Mouse (Mus musculus) CH12F3 (cell line): ENCODE results near the gene Dnajc7.
"Not testable (repeated sequence)": the region's sequence is repeated elsewhere in the genome, so short reads cannot be mapped to it uniquely, and the experiment has no call there.

Source experiments
- in situ Hi-C: fragments of 300-500 bp; cut with MboI; formaldehyde crosslinking; loops from 2 replicates; pipeline ENCODE4 v1.14.3; 2020; ENCODE audit warnings: low sequenced_read_pairs

The Dnajc7 gene

GRCm38 (mm10) chr11:100582413-100582812, 37.6 kb downstream of the Dnajc7 start:
- in situ Hi-C loops: not testable (repeated sequence)

DNA sequence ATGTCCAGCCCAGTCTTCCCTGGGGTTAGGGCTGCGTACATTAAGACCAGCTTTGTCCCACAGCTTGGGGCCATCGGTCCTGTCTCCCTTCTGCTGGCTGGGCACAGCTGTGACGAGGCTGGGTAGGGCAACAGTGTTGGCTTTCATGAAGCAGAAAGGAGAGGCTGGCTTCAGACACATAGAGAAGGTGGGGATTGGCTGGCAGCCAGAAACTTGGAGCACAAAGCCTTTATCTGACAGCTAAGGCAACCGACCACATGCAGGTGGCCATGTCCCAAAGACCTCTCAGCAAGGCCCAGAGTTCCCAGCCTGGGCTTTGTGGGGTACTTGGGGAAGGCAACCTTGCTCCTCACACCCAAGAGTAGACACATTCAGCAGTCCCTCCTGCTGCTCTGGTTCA, 38.2 kb downstream of the Dnajc7 start:
- in situ Hi-C loops: no loop called here

- in situ Hi-C loops: no loop called here
These were observed 39.7 kb downstream of the Dnajc7 start for GRCm38 (mm10) chr11:100580275-100580674.

DNA sequence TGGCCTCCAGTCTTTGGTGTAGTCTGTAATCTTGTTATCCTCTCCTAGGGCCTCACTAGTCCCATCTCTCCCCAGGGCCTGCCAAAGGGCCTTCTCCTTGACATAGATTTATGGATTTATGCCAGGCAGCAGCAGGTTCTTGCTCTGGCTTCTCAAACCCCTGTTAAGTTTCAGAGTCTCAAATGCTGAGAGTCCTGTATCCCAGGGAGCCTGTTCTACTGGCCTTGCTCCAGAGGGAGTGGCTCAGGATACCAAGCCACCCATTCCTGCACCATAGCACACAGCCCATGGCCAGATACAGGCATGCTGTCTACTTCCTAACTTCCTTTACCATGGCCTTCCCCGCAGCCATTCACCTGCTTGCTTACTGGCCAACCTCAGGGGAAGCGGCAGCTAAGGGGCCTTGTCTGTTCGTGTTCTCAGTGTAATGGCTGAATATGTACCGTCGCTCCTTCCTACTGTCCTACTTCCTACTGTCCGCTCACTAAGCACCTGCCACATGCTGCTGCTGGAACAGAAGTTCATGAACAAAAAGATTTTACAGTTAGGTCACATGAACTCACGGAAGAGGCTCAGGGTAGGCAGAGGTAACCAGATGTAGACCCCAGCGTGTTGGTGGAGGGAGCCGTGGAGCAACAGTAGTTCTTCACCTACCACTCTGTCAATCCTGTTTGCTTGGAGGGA, 40.7 kb downstream of the Dnajc7 start:
- in situ Hi-C loops: no loop called here

DNA sequence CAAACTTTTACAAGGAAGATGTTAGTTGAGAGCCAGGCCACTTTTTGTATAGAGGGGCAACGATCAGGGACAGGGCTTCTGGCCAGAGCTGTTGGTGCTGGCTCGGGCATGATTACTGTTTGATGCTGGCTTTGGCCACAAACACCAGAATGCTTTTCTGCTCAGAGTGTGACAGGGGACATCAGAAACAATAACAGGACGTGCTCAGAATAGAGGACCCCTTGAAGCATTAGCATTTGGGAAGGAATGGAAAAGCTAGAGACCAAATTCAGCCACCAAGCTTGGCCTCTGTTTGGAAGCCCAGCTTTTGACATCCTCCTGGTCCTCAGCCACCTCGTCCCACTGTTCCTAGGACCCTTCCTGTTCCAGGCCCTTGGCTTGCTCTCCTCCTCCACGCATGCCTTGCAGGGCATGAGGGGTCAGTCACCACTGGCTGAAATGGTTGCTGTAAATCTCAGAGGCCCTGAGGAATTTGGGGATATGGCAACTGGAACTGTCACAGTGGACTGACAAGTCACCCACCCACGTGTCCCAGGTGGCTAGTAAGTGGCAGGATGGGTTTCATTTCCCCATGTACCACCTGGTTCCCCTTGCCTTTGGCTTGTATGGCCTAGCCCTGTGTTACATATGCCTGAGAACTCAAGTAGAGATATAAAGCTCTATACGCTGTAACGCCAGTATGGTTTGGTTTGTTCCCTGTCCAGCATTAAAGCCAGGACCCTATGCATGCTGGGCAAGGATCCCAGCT, 41.9 kb downstream of the Dnajc7 start:
- in situ Hi-C loops: no loop called here

GRCm38 (mm10) chr11:100576256-100576655, 43.7 kb downstream of the Dnajc7 start:
- in situ Hi-C loops: no loop called here

DNA sequence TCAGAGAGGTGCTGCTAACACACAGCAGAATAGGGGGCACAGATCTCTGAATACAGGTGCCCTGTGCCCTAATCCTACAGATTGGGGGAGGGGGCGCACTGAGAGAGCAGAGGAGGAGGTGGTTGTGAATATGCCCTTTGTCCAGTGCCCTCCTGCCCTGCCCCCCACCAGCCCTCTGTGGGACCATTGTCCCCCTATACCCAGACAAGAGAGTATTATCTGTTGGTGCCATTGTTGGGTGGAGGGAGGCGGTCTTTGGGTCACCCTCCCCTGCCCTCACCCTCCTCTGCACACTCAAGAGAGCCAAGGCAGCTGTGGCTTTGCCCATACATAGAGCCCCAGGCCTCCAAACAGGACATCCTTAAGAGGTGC, 44.5 kb downstream of the Dnajc7 start:
- in situ Hi-C loops: no loop called here

DNA sequence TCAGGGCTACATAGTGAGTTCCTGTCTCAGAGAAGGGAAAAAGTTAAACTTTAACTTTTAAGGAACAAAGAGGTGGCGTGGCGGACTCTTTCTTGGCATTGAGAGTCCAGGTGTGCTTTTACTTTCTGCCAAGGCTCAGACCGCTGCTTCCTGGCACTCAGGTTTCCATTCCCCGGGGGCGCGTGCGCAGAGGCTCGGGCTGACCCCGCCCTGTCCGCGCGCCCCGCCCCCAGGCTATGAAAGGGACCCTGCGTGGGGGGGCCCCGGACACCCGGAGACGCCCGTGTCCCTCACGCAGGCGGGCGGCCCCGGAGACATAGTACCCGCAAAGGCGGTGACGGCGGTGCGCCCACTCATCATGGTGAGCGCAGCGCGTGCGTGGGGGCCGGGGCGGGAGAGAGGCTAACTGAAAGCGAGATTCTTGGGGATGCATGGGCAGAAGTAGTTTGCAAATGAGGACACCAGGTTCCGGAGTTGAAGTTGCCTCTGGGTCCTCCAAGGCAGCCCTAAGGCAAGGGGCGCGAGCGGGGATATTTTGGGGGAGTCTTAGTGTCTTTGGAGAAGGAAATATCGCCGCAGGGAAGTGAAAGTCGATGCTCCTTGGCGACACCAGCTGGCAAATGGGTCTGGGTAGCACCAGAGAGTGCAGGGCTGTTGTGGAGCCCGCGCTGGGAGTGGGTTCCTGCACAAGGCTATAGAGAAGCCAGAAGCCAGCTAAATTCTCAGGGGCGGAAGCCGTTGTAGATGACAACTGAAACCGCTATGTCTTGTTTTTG, 45.1 kb downstream of the Dnajc7 start, which contains the start of gene Cnp:
TSS of gene Cnp (plus strand) at position 197 of the 776 bp plus-strand sequence.
- in situ Hi-C loops: loop anchor here (5.0 kb wide), 1 partner anchor 122 kb away; no protein-coding TSS in a partner anchor

- in situ Hi-C loops: loop anchor here (5.0 kb wide), 1 partner anchor 123 kb away; no protein-coding TSS in a partner anchor
These were observed 45.8 kb downstream of the Dnajc7 start for GRCm38 (mm10) chr11:100574188-100574587.

DNA sequence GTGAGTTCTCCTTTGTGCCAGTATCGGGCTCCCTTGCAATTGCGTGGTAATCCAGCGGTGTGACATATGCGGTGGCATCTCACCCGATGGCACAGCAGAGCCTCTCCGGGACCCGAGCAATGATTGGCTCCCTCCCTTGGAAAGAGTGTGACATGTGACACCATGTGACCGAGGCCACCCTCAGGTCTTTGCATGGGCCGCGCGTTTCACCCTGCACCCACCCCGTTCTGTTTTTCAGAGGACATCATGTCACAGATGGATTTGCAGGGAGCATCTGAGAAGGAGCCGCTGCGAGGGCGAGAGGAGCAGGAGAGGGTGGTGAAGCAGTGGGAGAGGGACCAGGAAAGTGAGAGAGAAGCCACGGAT, 48.8 kb downstream of the Dnajc7 start:
- in situ Hi-C loops: loop anchor here (5.0 kb wide), 1 partner anchor 126 kb away; no protein-coding TSS in a partner anchor

- in situ Hi-C loops: loop anchor here (5.0 kb wide), 1 partner anchor 127 kb away; no protein-coding TSS in a partner anchor
These were observed 49.4 kb downstream of the Dnajc7 start for GRCm38 (mm10) chr11:100570430-100571201.

GRCm38 (mm10) chr11:100569789-100570188, 50.2 kb downstream of the Dnajc7 start:
- in situ Hi-C loops: loop anchor here (5.0 kb wide), 1 partner anchor 128 kb away; no protein-coding TSS in a partner anchor

- in situ Hi-C loops: no loop called here
These were observed 51.3 kb downstream of the Dnajc7 start for GRCm38 (mm10) chr11:100568692-100569091.

DNA sequence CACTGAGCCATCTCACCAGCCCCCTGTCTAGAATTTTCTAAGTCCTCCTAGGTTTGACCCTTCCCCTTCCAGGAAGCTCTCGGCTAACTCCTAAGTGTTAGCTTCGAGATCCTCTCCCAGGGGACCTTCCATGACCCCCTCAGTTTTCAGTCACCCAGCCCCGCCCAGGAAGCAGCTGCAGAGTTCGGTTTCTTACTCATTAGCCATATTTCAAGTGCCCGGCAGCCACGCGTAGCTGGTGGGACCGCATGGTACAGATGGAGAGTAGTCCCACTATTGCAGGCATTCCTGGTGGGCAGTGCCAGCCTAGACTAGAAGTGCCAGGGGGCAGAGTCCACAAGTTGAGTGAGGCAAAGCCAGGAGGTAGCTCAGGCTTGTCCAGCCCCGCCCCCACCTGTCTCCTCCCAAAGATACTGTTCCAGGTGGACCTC, 52.1 kb downstream of the Dnajc7 start:
- in situ Hi-C loops: no loop called here

- in situ Hi-C loops: no loop called here
These were observed 52.7 kb downstream of the Dnajc7 start for GRCm38 (mm10) chr11:100567229-100567628.

DNA sequence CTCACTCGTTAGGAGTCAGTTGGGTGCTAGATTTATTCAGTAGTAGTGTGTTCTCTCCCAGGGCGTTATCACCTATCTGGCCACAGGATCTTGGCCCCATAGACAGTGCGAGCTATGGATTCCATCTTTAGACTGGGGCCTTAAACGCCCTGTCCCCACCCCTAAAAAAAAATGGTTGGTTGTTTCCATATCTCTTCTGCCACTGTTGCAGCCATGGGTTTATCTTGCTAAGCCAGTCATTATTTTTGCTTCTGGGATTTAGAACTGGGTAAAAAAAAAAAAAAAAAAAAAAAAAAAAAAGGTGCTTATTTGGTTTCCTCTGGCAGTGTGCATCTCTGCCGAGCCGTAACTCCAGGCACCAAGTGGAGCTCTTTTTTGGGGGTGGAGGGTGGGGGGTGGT, 55.3 kb downstream of the Dnajc7 start:
- in situ Hi-C loops: no loop called here

DNA sequence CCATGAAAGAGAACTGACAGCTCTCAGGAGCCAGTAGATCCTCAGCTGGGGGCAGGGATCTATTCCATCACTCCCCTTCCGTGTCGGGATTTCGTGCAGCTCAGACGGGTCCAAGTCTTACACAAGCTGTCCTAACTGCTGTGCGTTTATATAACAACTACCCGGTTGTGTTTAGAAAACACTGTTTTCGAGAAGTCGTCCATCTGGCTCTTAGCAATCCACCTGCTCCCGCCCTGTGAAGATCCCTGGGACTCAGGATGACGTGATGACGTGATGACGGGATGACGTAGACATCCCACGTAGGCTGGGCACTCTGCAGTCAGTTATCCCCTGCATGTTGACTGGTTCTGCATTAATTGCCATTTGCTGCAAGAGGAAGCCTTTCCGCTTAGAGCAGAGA, 55.7 kb downstream of the Dnajc7 start:
- in situ Hi-C loops: no loop called here

GRCm38 (mm10) chr11:100561748-100562147, 58.2 kb downstream of the Dnajc7 start:
- in situ Hi-C loops: no loop called here

DNA sequence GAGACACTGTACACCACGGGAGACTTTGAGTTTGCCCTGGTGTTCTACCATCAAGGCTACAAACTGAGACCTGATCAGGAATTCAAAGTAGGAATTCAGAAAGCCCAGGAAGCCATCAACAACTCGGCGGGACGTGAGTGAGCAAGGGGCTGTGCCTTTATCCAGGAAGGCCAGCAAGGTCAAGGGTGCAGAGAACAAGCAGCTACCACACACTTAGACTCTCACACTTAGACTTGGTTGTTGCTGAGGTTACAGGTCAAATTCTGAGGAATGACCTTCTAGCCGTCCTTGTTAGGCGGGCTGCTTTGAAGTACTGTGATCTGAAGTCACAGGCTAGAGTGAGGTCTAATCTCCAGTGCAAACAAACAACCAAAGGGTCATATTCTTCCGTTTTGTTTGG, 60.5 kb downstream of the Dnajc7 start:
- in situ Hi-C loops: no loop called here

DNA sequence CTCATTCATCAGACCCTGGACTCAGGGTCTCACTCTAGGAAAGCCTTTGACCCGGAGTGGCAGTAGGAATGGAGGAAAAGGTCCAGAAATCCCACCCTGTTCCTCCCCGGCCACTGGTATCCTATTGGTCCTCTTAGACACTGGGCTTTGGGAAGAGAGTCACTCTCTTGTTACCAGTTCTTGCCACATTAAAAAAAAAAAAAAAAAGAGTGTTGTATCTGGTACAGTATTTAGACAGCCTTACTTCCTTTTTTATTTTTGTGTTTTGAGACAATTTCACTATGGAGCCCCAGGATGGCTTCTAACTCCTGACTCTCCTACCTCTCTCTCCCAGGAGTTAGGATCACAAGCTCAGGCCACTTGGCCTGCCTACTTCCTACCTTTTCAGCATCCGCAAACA, 62.4 kb downstream of the Dnajc7 start:
- in situ Hi-C loops: no loop called here

DNA sequence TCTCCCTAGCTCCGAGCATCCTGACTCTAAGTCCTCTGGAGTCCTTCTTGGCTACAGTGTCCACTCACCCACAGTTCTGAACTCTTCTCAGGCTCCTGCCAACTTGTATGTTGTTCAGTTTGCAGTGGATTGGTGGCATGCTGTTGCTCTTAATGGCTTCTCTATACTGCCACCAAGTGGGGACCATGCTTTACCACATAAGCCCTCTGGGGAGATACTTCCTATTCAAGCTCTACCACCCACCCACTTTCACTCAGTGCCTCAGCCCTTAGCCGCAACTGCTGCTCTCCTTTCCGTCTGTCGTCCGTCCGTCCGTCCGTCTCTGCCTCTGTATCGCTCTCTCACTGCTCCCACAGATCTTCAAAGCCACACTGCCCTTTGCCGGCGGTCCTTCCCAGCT, 64.4 kb downstream of the Dnajc7 start:
- in situ Hi-C loops: no loop called here
